Mouse (Mus musculus) C2C12 (cell line): Measurements from ENCODE around the gene Irf2. TPM values are rescaled to one million over a fixed set of nuclear protein-coding genes. Genes with fewer than 3 reads are reported as not detected.
A peak's percentile ranks its signal among the peaks of the same experiment; 100 is the strongest.

ENCODE experiments used
- H3K27me3 ChIP-seq: one replicate; pipeline ENCODE4 v1.6.1; 2011; ENCODE audit not compliant: control insufficient read depth, insufficient read depth, insufficient read length
- H3K36me3 ChIP-seq: one replicate; pipeline ENCODE4 v1.6.1; 2011; ENCODE audit not compliant: control insufficient read depth, insufficient read depth
- H3K4me3 ChIP-seq: one replicate; pipeline ENCODE4 v1.5.1; 2011; ENCODE audit warnings: mild to moderate bottlenecking, control low read depth; ENCODE audit not compliant: poor library complexity, insufficient read depth, severe bottlenecking
- H3K79me2 ChIP-seq: one replicate; pipeline ENCODE4 v1.6.1; 2011; ENCODE audit not compliant: control insufficient read depth, insufficient read depth
- H3K79me3 ChIP-seq: one replicate; pipeline ENCODE4 v1.6.1; 2011; ENCODE audit warnings: low read depth, control low read depth
- H3ac ChIP-seq: one replicate; pipeline ENCODE3; 2011; ENCODE audit warnings: low read depth; ENCODE audit not compliant: control insufficient read depth, insufficient read length
- CEBPB ChIP-seq: IDR thresholded peaks from one replicate; pipeline ENCODE4 v1.6.1; 2011; ENCODE audit warnings: low read depth, mild to moderate bottlenecking, control low read depth, moderate library complexity
- CTCF ChIP-seq: IDR thresholded peaks from one replicate; pipeline ENCODE4 v1.5.1; 2011; ENCODE audit not compliant: control insufficient read depth, insufficient read depth, insufficient read length
- FOSL1 ChIP-seq: IDR thresholded peaks from one replicate; pipeline ENCODE4 v1.8.0; 2011; ENCODE audit warnings: mild to moderate bottlenecking, low read length; ENCODE audit not compliant: poor library complexity, insufficient read depth, severe bottlenecking
- MAX ChIP-seq: IDR thresholded peaks from one replicate; pipeline ENCODE4 v1.6.1; 2011; ENCODE audit warnings: mild to moderate bottlenecking, control low read depth
- MYOD1 ChIP-seq: IDR thresholded peaks from one replicate; pipeline ENCODE4 v1.6.1; 2011; ENCODE audit warnings: low read depth; ENCODE audit not compliant: control insufficient read depth, insufficient read length
- MYOG ChIP-seq: IDR thresholded peaks from one replicate; pipeline ENCODE4 v1.6.1; 2011; ENCODE audit not compliant: control insufficient read depth, insufficient read length; ENCODE audit errors: extremely low read depth
- USF1 ChIP-seq: IDR thresholded peaks from one replicate; pipeline ENCODE4 v1.6.1; 2011; ENCODE audit warnings: low read depth, mild to moderate bottlenecking, control low read depth, moderate library complexity
- polyA plus RNA-seq: library from polyadenylated mRNA; unstranded; fragments of >200 nt; fragmentation: generic; extraction: Trizol; gene quantifications from one replicate; pipeline ENCODE4 v1.2.1, GENCODE M21; 2012; ENCODE audit warnings: missing spikeins

The Irf2 gene
- polyA plus RNA-seq, 1 experiment, result 7.6 TPM

DNA sequence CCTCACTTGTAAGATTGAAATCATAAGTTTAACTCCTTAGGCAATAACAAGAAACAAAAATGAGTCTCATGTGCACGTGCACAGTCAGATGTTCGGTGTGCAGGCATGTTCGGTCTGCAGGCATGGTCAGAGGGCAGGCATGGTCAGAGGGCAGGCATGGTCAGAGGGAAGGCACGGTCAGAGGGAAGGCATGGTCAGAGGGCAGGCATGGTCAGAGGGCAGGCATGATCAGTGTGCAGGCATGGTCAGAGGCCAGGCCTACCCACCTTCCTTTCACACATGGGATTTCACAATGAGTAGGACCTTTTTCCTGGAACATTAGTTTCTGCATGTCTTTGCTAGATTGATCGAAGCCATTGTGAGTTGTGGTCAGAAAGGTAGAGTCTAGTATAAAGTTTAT is 65.2 kb downstream of the Irf2 start:
- Histone ChIP-seq H3ac (no peak overlapping the region), H3K36me3 (peaks cover 36% of the 10 kb centered on the region), H3K79me3 (peaks cover 2% of the 10 kb centered on the region), H3K27me3 (no peaks in the 10 kb centered on the region), H3K79me2 (peaks cover 19% of the 10 kb centered on the region), H3K4me3 (no peak overlapping the region)
- TF ChIP-seq MYOD1 (no peak), MYOG (no peak), USF1 (no peak), CTCF (no peak), FOSL1 (no peak)

DNA sequence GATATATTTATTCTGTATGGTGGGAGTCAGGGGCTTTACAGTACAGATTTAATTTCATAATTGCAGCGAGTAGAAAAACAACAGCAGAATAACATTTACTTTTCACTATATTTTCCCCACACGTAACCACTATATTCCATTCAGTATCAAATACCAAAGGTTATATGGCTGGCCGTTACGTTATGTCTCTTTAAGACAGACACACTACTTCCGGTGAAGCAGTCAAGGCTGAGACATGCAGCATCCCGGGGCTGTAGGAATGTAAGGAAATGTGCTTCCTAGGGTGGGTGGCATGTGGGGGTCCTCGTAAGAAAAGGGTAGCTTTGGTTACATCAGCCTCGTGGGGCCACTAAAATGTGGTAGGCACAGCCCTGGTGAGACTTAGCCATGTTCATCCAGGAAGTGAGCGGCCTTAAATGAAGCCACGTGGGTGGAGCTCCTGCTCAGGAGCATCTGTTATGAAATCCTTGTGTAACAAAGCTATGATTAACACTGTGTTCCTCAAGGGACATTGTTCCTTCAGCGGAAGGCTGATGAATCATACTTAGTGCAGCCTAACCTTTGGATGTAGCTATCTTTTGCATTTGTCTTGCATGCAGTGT is 71.6 kb downstream of the Irf2 start:
- peaks cover 56% of the 10 kb centered on the region for H3K36me3 ChIP-seq

DNA sequence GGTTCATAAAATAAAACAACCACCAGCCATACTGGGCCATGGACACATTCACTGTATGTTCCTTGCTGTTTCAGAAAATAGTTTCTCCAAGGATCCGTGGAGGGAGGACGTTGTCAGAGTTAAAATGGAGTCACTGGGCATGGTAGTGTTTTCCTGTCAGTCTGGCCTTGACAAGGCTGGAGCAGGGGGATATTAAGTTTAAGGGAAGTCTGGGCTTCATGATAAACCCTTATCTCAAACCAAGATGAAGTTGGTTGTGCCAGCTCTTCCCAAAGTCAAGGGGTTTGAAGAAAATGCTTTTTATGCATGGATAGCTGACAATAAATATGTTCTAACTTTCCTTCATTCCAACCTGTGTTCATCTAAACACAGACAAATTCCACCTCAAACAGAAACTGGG is 72.4 kb downstream of the Irf2 start:
- H3K79me3 ChIP-seq, result no peaks in the 10 kb centered on the region
- TF ChIP-seq FOSL1 (no peak), CEBPB (no peak), MYOD1 (no peak), MYOG (no peak), CTCF (no peak), USF1 (no peak), MAX (no peak)
- H3ac ChIP-seq, result no peak overlapping the region
- H3K36me3 ChIP-seq, result peaks cover 48% of the 10 kb centered on the region
- H3K27me3 ChIP-seq, result no peaks in the 10 kb centered on the region
- no peaks in the 10 kb centered on the region for H3K79me2 ChIP-seq
- no peak overlapping the region for H3K4me3 ChIP-seq

More for the DNA sequence above, 71.6 kb downstream of the Irf2 start:
- no peaks in the 10 kb centered on the region for H3K27me3 ChIP-seq
- no peak overlapping the region for H3ac ChIP-seq
- H3K79me3 ChIP-seq, result no peaks in the 10 kb centered on the region
- no peak overlapping the region for H3K4me3 ChIP-seq
- TF ChIP-seq MYOG (no peak), USF1 (peak; percentile 84), MYOD1 (peak; percentile 23), MAX (peak; percentile 97), CEBPB (peak; percentile 88), CTCF (no peak), FOSL1 (peak; percentile 36)
- no peaks in the 10 kb centered on the region for H3K79me2 ChIP-seq

DNA sequence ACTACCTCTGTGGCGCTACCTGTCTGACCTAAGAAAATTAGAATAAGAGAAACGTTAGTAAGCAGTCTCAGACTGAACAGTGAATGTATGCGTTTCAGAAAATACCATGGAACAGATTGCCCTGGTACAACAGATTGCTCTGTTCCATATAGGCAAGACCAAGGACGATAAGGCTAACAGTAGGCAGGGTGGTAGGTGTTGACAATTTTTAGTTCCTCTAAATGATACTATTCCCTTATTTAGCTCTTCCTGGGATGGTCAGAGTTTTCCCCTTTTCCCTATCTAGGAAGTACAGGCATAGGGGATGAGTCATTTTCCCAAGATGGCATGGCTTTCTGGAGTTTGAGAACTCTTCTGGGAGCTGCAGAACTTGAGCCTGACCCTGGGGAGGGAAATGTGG is 73.4 kb downstream of the Irf2 start:
- no peaks in the 10 kb centered on the region for H3K27me3 ChIP-seq
- TF ChIP-seq CTCF (no peak), MAX (no peak), FOSL1 (no peak), USF1 (no peak)
- H3ac ChIP-seq, result no peak overlapping the region
- no peak overlapping the region for H3K4me3 ChIP-seq
- no peaks in the 10 kb centered on the region for H3K79me3 ChIP-seq
- no peaks in the 10 kb centered on the region for H3K79me2 ChIP-seq
- peaks cover 38% of the 10 kb centered on the region for H3K36me3 ChIP-seq

DNA sequence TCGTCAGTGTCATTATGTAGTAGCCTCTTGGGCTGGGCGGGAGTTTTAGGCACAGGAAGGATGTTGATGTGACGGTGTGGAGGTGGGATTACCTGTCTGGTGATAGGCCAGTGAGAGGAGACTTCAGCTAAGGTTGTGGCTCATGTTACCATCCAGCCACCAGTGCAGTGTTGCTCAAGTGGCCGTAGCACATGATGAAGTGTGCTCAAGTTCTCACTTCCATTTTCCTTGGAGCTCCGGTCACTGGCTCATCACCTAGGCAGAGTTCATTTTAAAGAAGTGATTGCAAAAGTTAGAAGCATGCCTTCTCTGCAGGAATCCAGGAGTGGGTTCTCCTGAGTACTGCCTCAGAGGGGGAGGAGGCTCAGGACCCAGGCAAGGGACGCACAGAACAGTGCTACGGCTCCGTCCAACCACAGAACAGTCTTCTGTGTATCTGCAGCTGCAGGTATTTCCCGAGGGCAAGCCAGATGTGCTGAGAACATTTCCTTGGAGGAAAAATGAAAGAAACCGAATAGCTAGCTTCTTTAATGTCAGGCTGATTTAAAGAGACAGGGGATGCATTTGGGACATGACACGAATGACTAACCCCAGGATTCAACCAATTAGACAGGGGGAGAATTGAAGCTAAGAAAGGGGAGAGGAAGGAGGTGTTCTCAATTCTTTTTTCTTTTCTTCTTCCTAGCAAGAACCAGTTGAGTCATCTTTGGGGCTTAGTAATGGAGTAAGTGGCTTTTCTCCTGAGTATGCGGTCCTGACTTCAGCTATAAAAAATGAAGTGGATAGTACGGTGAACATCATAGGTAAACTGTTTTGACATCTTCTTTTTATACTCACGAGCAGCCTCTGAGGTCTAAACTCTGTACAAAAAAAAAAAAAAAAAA is 78.8 kb downstream of the Irf2 start:
- H3K27me3 ChIP-seq, result no peaks in the 10 kb centered on the region
- no peak for TF ChIP-seq FOSL1
- no peak for TF ChIP-seq USF1
- TF ChIP-seq MYOG, result no peak
- TF ChIP-seq CEBPB, result no peak
- TF ChIP-seq MAX, result no peak
- no peak for TF ChIP-seq MYOD1
- TF ChIP-seq CTCF, result no peak
- H3K79me2 ChIP-seq, result no peaks in the 10 kb centered on the region
- H3ac ChIP-seq, result no peak overlapping the region
- peaks cover 39% of the 10 kb centered on the region for H3K36me3 ChIP-seq
- H3K79me3 ChIP-seq, result no peaks in the 10 kb centered on the region
- no peak overlapping the region for H3K4me3 ChIP-seq

DNA sequence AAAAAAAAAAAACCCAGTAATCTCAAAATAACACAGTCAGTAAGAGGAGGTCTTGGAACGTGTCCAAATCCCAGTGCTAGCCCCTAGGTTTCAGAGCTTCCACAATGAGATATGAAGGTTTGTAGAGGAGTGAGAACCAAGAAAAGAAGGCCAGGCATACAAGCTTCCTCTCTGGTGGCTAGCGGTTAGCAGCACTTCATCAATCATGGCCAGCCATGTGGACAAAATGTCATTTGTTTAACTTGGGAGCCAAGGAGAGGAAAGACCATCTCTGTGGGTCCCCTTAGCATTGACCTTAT is 79.4 kb downstream of the Irf2 start:
- Histone ChIP-seq H3ac (no peak overlapping the region), H3K4me3 (no peak overlapping the region), H3K36me3 (peaks cover 37% of the 10 kb centered on the region), H3K79me3 (no peaks in the 10 kb centered on the region), H3K27me3 (no peaks in the 10 kb centered on the region), H3K79me2 (no peaks in the 10 kb centered on the region)
- TF ChIP-seq MAX, result no peak
- no peak for TF ChIP-seq MYOG
- no peak for TF ChIP-seq FOSL1
- no peak for TF ChIP-seq USF1
- no peak for TF ChIP-seq MYOD1
- TF ChIP-seq CTCF, result no peak
- no peak for TF ChIP-seq CEBPB
